Mouse (Mus musculus): ENCODE measurements around the gene Kif5c.

- TF ChIP-seq POLR2A (IDR thresholded peaks at IDR 0.05; ENCODE audit: insufficient read depth, low read length) (no peak), EP300 (IDR thresholded peaks at IDR 0.05; ENCODE audit: insufficient read depth, low read depth, low read length) (no peak), CTCF (IDR thresholded peaks at IDR 0.05; ENCODE audit: low read depth, low read length) (no peak)
Measured at GRCm38 (mm10) chr2:49648344-49648743, 29.2 kb downstream of the Kif5c start.

Data from ES-Bruce4 (cell line).